Mouse (Mus musculus): ENCODE results near the gene Mcm2. TPM values are rescaled to one million over a fixed set of nuclear protein-coding genes. Genes with fewer than 3 reads are reported as not detected.

Gene Mcm2
- polyA plus RNA-seq, 1 experiment from 2014 or later: 99.4 TPM

DNA sequence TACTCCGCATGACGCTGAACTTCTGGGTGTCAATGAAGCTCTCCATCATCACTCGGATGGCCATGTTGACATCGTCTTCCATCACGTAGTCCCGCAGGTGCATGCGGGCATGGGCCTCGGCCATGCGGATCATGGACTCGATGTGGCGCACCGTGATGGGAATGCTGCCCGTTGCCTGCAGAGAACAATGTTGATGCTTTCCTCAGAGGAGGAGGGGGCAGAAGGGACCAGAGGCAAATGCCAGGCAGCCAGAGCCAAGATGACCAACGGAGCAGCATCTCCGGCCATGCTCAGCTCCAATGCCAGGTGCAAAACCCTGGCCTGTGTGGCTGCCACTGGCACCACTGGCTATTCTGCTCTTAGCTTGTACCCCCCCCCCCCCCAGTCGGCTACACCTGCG lies 13.9 kb downstream of the Mcm2 start:
- H3K4me2 ChIP-seq: no peak overlapping the region
- WGBS: 95% methylated on average over 17 of the region's 17 CpGs
- no peak overlapping the region for H3K4me3 ChIP-seq
- no peaks in the 10 kb centered on the region for H3K9me3 ChIP-seq
- no peak overlapping the region for H3K9ac ChIP-seq
- H3K4me1 ChIP-seq: no peaks in the 10 kb centered on the region
- ATAC-seq (ENCODE audit: insufficient number of reproducible peaks, low FRiP score, low TSS enrichment, low read depth): no peak
- no peak overlapping the region for H3K27ac ChIP-seq
- peaks cover 93% of the 10 kb centered on the region for H3K36me3 ChIP-seq
- H3K27me3 ChIP-seq: no peaks in the 10 kb centered on the region

DNA sequence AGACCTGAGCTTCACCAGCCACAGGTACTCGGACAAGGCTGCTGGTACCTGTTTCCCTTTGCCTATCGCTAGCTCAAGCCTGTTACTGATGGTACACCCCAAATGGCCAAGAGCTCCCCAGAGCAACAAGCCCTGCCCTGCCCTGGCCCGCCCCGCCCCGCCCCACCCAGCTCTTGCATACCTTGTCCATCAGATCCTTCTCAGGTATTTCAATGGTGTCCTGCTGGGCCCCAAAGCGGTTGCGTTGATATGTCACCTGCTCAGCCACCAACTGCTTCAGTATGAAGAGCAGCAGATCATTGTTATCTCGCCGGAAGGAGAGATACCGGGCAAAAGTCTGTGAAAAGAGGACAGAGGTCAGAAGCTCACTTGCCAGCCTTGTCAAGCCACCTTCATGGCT lies 14.4 kb downstream of the Mcm2 start:
- 90% methylated on average over 10 of the region's 10 CpGs for WGBS
- H3K9me3 ChIP-seq: no peaks in the 10 kb centered on the region
- no peaks in the 10 kb centered on the region for H3K4me1 ChIP-seq
- no peaks in the 10 kb centered on the region for H3K27me3 ChIP-seq
- H3K36me3 ChIP-seq: peaks cover 88% of the 10 kb centered on the region
- no peak overlapping the region for H3K4me3 ChIP-seq
- H3K27ac ChIP-seq: no peak overlapping the region
- H3K4me2 ChIP-seq: no peak overlapping the region
- H3K9ac ChIP-seq: no peak overlapping the region
- no peak for ATAC-seq (ENCODE audit: insufficient number of reproducible peaks, low FRiP score, low TSS enrichment, low read depth)

- H3K4me1 ChIP-seq: no peaks in the 10 kb centered on the region
- no peak overlapping the region for H3K4me3 ChIP-seq
- H3K27me3 ChIP-seq: no peaks in the 10 kb centered on the region
- no peak overlapping the region for H3K9ac ChIP-seq
- no peak overlapping the region for H3K27ac ChIP-seq
- peaks cover 60% of the 10 kb centered on the region for H3K36me3 ChIP-seq
- no peak overlapping the region for H3K4me2 ChIP-seq
- 85% methylated on average over 7 of the region's 7 CpGs for whole genome bisulfite sequencing
- no peak for ATAC-seq (ENCODE audit: insufficient number of reproducible peaks, low FRiP score, low TSS enrichment, low read depth)
- H3K9me3 ChIP-seq: no peaks in the 10 kb centered on the region
Observed at GRCm38 (mm10) chr6:88881334-88881733, 17.2 kb downstream of the Mcm2 start.

GRCm38 (mm10) chr6:88879471-88879870 lies 19.1 kb downstream of the Mcm2 start:
- Histone ChIP-seq H3K4me3 (no peak overlapping the region), H3K9me3 (no peaks in the 10 kb centered on the region), H3K27me3 (0 out of 2 replicates have a peak, but pooled peaks cover 11% of the 10 kb centered on the region), H3K9ac (no peak overlapping the region), H3K27ac (no peak overlapping the region), H3K36me3 (peaks cover 41% of the 10 kb centered on the region), H3K4me1 (peaks cover 6% of the 10 kb centered on the region), H3K4me2 (no peak overlapping the region)
- ATAC-seq (ENCODE audit: insufficient number of reproducible peaks, low FRiP score, low TSS enrichment, low read depth): no peak
- 64% methylated on average over 4 of the region's 4 CpGs for whole genome bisulfite sequencing

DNA sequence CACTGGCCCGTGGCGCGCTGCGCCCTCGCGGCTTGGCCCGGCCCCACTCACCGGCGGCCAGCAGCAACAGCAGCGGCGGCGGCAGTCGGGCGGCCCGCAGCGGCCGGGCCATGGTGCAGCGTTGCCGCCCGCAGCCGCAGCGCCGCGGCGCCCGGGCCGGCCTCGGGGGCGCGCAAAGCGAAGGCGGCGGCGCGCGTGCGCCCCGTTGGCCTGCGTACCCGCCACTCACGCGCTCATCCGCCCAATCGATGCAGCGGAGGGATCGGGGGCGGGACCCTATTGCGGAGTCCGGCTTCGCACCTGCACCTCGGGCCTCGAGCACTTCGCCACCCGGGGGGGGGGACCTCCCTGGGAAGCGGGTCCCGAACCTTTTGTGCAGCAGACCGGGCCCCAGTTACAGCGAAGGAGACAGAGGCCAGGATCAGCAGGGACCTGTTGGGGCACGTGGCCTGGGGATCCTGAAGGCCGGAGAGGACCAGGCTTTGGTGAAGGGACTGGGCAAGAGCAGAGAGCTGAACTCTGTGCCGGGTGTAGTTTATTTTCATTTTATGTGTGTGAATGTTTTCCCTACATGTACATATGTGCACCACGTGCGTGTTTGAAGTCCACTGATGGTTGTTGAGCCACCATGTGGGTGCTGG lies 23.6 kb downstream of the Mcm2 start, which contains the start of gene Podxl2:
Gene Podxl2 (minus strand): TSS at position 177 of the 641 bp plus-strand sequence.
- ATAC-seq (ENCODE audit: insufficient number of reproducible peaks, low FRiP score, low TSS enrichment, low read depth): peak; percentile 64; the same call in 1 of the 2 replicates
- WGBS: 4% methylated on average over 58 of the region's 63 CpGs
- no peak within 1 kb of the TSS; the same call in 1 of the 2 replicates for H3K27ac ChIP-seq
- peak within 1 kb of the TSS; percentile 76 for H3K9ac ChIP-seq
- H3K4me1 ChIP-seq: peaks cover 27% of the 10 kb centered on the region
- H3K27me3 ChIP-seq: peaks cover 15% of the 10 kb centered on the region; the same call in 1 of the 2 replicates
- peak within 1 kb of the TSS; percentile 81 for H3K4me3 ChIP-seq
- 0 out of 2 replicates have a peak, but pooled peaks cover 1% of the 10 kb centered on the region for H3K36me3 ChIP-seq
- peak within 1 kb of the TSS; percentile 98 for H3K4me2 ChIP-seq
- H3K9me3 ChIP-seq: no peaks in the 10 kb centered on the region

GRCm38 (mm10) chr6:88873965-88874867 lies 24.4 kb downstream of the Mcm2 start:
- Histone ChIP-seq H3K27me3 (peaks cover 15% of the 10 kb centered on the region; the same call in 1 of the 2 replicates), H3K4me2 (peak overlapping the region; percentile 98), H3K36me3 (no peaks in the 10 kb centered on the region), H3K9me3 (no peaks in the 10 kb centered on the region), H3K27ac (no peak overlapping the region; the same call in 1 of the 2 replicates), H3K9ac (peak overlapping the region; percentile 76), H3K4me1 (peaks cover 27% of the 10 kb centered on the region), H3K4me3 (peak overlapping the region; percentile 81)
- WGBS: 1% methylated on average over 49 of the region's 74 CpGs
- peak; percentile 62 for ATAC-seq (ENCODE audit: insufficient number of reproducible peaks, low FRiP score, low TSS enrichment, low read depth)

DNA sequence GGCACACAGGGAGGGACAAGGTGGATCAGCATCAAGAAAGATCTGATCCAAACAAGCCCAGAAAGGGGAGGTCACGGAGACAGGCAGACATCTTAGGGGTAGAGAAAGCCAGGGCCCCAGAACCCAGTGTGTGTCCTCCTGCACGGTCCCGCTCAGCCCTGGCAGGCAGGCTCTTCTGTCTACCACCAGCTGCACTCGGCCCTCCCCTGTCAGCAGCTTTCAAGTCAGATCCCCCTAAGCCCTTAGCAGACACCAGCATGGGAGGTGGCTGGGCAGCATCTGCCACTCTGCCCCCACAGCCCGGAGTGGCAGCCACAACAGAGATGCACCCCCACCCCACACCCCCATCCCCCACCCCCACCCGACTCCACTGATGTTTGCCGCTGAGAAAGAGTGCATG lies 25.8 kb downstream of the Mcm2 start:
- peaks cover 27% of the 10 kb centered on the region for H3K4me1 ChIP-seq
- peaks cover 15% of the 10 kb centered on the region; the same call in 1 of the 2 replicates for H3K27me3 ChIP-seq
- no peak overlapping the region for H3K9ac ChIP-seq
- H3K36me3 ChIP-seq: no peaks in the 10 kb centered on the region
- H3K4me2 ChIP-seq: no peak overlapping the region
- WGBS: 52% methylated on average over 7 of the region's 7 CpGs
- H3K4me3 ChIP-seq: no peak overlapping the region
- no peaks in the 10 kb centered on the region for H3K9me3 ChIP-seq
- H3K27ac ChIP-seq: no peak overlapping the region
- ATAC-seq (ENCODE audit: insufficient number of reproducible peaks, low FRiP score, low TSS enrichment, low read depth): no peak

DNA sequence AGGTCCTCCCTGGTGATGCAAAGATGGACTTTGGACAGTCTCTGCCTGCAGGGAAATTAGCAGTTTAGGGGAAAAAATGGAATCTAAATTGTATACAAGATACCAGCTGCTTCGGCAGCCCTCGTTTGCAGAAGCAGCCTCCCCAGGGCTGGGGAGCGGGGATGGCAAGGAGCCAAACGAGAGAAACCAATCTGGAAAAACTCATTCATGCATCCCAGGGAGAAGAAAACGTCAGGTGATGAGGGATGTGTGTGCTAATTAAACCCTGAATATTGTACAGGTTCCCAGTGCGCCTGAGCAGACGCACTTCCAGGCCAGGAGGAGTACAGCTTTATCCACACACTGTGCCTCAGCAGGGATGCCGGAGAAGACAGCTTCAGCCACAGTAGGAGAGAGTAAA lies 27.0 kb downstream of the Mcm2 start:
- WGBS: 22% methylated on average over 8 of the region's 8 CpGs
- Histone ChIP-seq H3K9me3 (no peaks in the 10 kb centered on the region), H3K4me2 (no peak overlapping the region), H3K4me3 (no peak overlapping the region), H3K27me3 (peaks cover 15% of the 10 kb centered on the region; the same call in 1 of the 2 replicates), H3K9ac (no peak overlapping the region), H3K36me3 (no peaks in the 10 kb centered on the region), H3K4me1 (peaks cover 27% of the 10 kb centered on the region), H3K27ac (no peak overlapping the region)
- no peak for ATAC-seq (ENCODE audit: insufficient number of reproducible peaks, low FRiP score, low TSS enrichment, low read depth)

GRCm38 (mm10) chr6:88870594-88870993 lies 28.0 kb downstream of the Mcm2 start:
- no peak overlapping the region for H3K4me2 ChIP-seq
- H3K27me3 ChIP-seq: peaks cover 10% of the 10 kb centered on the region; the same call in 1 of the 2 replicates
- no peak overlapping the region for H3K27ac ChIP-seq
- H3K9me3 ChIP-seq: no peaks in the 10 kb centered on the region
- no peak overlapping the region for H3K9ac ChIP-seq
- 56% methylated on average over 4 of the region's 4 CpGs for WGBS
- H3K4me1 ChIP-seq: peaks cover 27% of the 10 kb centered on the region
- no peak overlapping the region for H3K4me3 ChIP-seq
- no peaks in the 10 kb centered on the region for H3K36me3 ChIP-seq
- ATAC-seq (ENCODE audit: insufficient number of reproducible peaks, low FRiP score, low TSS enrichment, low read depth): no peak

DNA sequence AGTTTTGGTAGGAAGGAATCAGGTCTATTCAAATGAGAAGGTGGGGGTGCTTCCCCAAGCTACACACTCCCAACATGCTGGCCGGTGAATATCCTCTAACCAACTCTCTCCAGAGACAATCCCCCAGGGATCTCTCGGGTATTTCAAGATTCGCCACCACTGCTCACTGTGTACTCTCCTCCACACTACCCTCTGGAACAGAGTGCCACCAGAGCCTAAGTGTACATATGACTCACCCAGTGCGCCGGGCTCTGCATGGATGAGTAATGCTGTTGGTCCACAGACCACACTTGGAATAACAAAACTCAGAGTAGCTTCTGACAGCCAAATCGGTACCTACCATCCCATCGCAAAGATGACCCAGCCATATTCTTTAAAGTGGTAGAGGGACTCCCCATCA lies 29.1 kb downstream of the Mcm2 start:
- Histone ChIP-seq H3K27ac (no peak overlapping the region), H3K4me3 (no peak overlapping the region)
- WGBS: 88% methylated on average over 7 of the region's 7 CpGs

GRCm38 (mm10) chr6:88865704-88866103 lies 32.9 kb downstream of the Mcm2 start:
- Histone ChIP-seq H3K27me3 (no peaks in the 10 kb centered on the region), H3K4me3 (no peak overlapping the region), H3K9ac (no peak overlapping the region), H3K36me3 (peaks cover 36% of the 10 kb centered on the region), H3K4me1 (no peaks in the 10 kb centered on the region), H3K27ac (no peak overlapping the region), H3K9me3 (no peaks in the 10 kb centered on the region), H3K4me2 (no peak overlapping the region)
- no peak for ATAC-seq (ENCODE audit: insufficient number of reproducible peaks, low FRiP score, low TSS enrichment, low read depth)
- 77% methylated on average over 7 of the region's 7 CpGs for WGBS

More for the DNA sequence above, 29.1 kb downstream of the Mcm2 start:
- Histone ChIP-seq H3K9ac (no peak overlapping the region), H3K36me3 (peaks cover 5% of the 10 kb centered on the region; the same call in 1 of the 2 replicates), H3K27me3 (peaks cover 4% of the 10 kb centered on the region; the same call in 1 of the 2 replicates), H3K9me3 (no peaks in the 10 kb centered on the region), H3K4me1 (peaks cover 20% of the 10 kb centered on the region), H3K4me2 (no peak overlapping the region)
- ATAC-seq (ENCODE audit: insufficient number of reproducible peaks, low FRiP score, low TSS enrichment, low read depth): no peak

- H3K4me1 ChIP-seq: no peaks in the 10 kb centered on the region
- no peak overlapping the region for H3K27ac ChIP-seq
- 26% methylated on average over 2 of the region's 2 CpGs for WGBS
- ATAC-seq (ENCODE audit: insufficient number of reproducible peaks, low FRiP score, low TSS enrichment, low read depth): no peak
- H3K9me3 ChIP-seq: no peaks in the 10 kb centered on the region
- H3K4me3 ChIP-seq: no peak overlapping the region
- H3K27me3 ChIP-seq: no peaks in the 10 kb centered on the region
- no peak overlapping the region for H3K4me2 ChIP-seq
- H3K36me3 ChIP-seq: peaks cover 43% of the 10 kb centered on the region
- H3K9ac ChIP-seq: no peak overlapping the region
Observed at GRCm38 (mm10) chr6:88860914-88861313, 37.7 kb downstream of the Mcm2 start.
